Mouse (Mus musculus): ENCODE data around the gene Ipo7. TPM values are rescaled to one million over a fixed set of nuclear protein-coding genes. Genes with fewer than 3 reads are reported as not detected.
A peak's percentile ranks its signal among the peaks of the same experiment; 100 is the strongest.
"Not testable (repeated sequence)": the region's sequence is repeated elsewhere in the genome, so short reads cannot be mapped to it uniquely, and the experiment has no call there.

Ipo7 gene
- polyA plus RNA-seq, 1 experiment = 8.7 TPM

- no peaks in the 10 kb centered on the region for H3K4me1 ChIP-seq (ENCODE audit: control insufficient read depth, insufficient read depth, low read length)
- H3K27ac ChIP-seq (ENCODE audit: control insufficient read depth, insufficient read depth, low read depth, low read length) = peak overlapping the region; percentile 93
- no peaks in the 10 kb centered on the region for H3K27me3 ChIP-seq (ENCODE audit: control insufficient read depth, insufficient read depth, low read length)
- peaks cover 2% of the 10 kb centered on the region; the same call in 1 of the 2 replicates for H3K36me3 ChIP-seq (ENCODE audit: control insufficient read depth, insufficient read depth, low read length)
- peak overlapping the region; percentile 94 for H3K4me3 ChIP-seq (ENCODE audit: control insufficient read depth, low read depth, low read length)
- peak; percentile 85 for TF ChIP-seq POLR2A (IDR thresholded peaks at IDR 0.05; ENCODE audit: control insufficient read depth, low read depth, low read length)
- TF ChIP-seq CTCF (IDR thresholded peaks at IDR 0.05; ENCODE audit: control insufficient read depth, insufficient read depth, insufficient replicate concordance, low read depth, low read length) = no peak
Observed at GRCm38 (mm10) chr7:109986133-109986669, 31.9 kb upstream of the Ipo7 start.

- H3K36me3 ChIP-seq (ENCODE audit: control insufficient read depth, insufficient read depth, low read length); H3K4me1 ChIP-seq (ENCODE audit: control insufficient read depth, insufficient read depth, low read length); H3K27me3 ChIP-seq (ENCODE audit: control insufficient read depth, insufficient read depth, low read length): not testable (repeated sequence)
- peak within 1 kb of the TSS; percentile 94 for H3K4me3 ChIP-seq (ENCODE audit: control insufficient read depth, low read depth, low read length)
- peak within 1 kb of the TSS; percentile 93 for H3K27ac ChIP-seq (ENCODE audit: control insufficient read depth, insufficient read depth, low read depth, low read length)
Observed at GRCm38 (mm10) chr7:109986775-109987174, 31.3 kb upstream of the Ipo7 start, which contains the start of gene Tmem41b. Gene Tmem41b (minus strand): TSS chr7:109986929.

GRCm38 (mm10) chr7:109991286-109991685 lies 26.8 kb upstream of the Ipo7 start:
- H3K4me1 ChIP-seq (ENCODE audit: control insufficient read depth, insufficient read depth, low read length) = no peaks in the 10 kb centered on the region
- H3K36me3 ChIP-seq (ENCODE audit: control insufficient read depth, insufficient read depth, low read length) = no peaks in the 10 kb centered on the region
- H3K27ac ChIP-seq (ENCODE audit: control insufficient read depth, insufficient read depth, low read depth, low read length) = no peak overlapping the region
- TF ChIP-seq CTCF (IDR thresholded peaks at IDR 0.05; ENCODE audit: control insufficient read depth, insufficient read depth, insufficient replicate concordance, low read depth, low read length) (no peak), POLR2A (IDR thresholded peaks at IDR 0.05; ENCODE audit: control insufficient read depth, low read depth, low read length) (no peak)
- no peak overlapping the region for H3K4me3 ChIP-seq (ENCODE audit: control insufficient read depth, low read depth, low read length)
- no peaks in the 10 kb centered on the region for H3K27me3 ChIP-seq (ENCODE audit: control insufficient read depth, insufficient read depth, low read length)

- Histone ChIP-seq H3K36me3 (ENCODE audit: control insufficient read depth, insufficient read depth, low read length) (no peaks in the 10 kb centered on the region), H3K4me3 (ENCODE audit: control insufficient read depth, low read depth, low read length) (no peak overlapping the region), H3K4me1 (ENCODE audit: control insufficient read depth, insufficient read depth, low read length) (no peaks in the 10 kb centered on the region), H3K27ac (ENCODE audit: control insufficient read depth, insufficient read depth, low read depth, low read length) (no peak overlapping the region; the same call in 1 of the 2 replicates), H3K27me3 (ENCODE audit: control insufficient read depth, insufficient read depth, low read length) (no peaks in the 10 kb centered on the region)
- TF ChIP-seq CTCF (IDR thresholded peaks at IDR 0.05; ENCODE audit: control insufficient read depth, insufficient read depth, insufficient replicate concordance, low read depth, low read length) (no peak), POLR2A (IDR thresholded peaks at IDR 0.05; ENCODE audit: control insufficient read depth, low read depth, low read length) (no peak)
Observed at GRCm38 (mm10) chr7:109993157-109993959, 24.7 kb upstream of the Ipo7 start.

- H3K4me1 ChIP-seq (ENCODE audit: control insufficient read depth, insufficient read depth, low read length) = peaks cover 4% of the 10 kb centered on the region
- no peak overlapping the region for H3K27ac ChIP-seq (ENCODE audit: control insufficient read depth, insufficient read depth, low read depth, low read length)
- H3K36me3 ChIP-seq (ENCODE audit: control insufficient read depth, insufficient read depth, low read length) = no peaks in the 10 kb centered on the region
- H3K27me3 ChIP-seq (ENCODE audit: control insufficient read depth, insufficient read depth, low read length) = no peaks in the 10 kb centered on the region
- TF ChIP-seq POLR2A (IDR thresholded peaks at IDR 0.05; ENCODE audit: control insufficient read depth, low read depth, low read length) (no peak), CTCF (IDR thresholded peaks at IDR 0.05; ENCODE audit: control insufficient read depth, insufficient read depth, insufficient replicate concordance, low read depth, low read length) (no peak)
- no peak overlapping the region for H3K4me3 ChIP-seq (ENCODE audit: control insufficient read depth, low read depth, low read length)
Observed at GRCm38 (mm10) chr7:109998388-109998787, 19.7 kb upstream of the Ipo7 start.

- no peaks in the 10 kb centered on the region for H3K27me3 ChIP-seq (ENCODE audit: control insufficient read depth, insufficient read depth, low read length)
- TF ChIP-seq CTCF (IDR thresholded peaks at IDR 0.05; ENCODE audit: control insufficient read depth, insufficient read depth, insufficient replicate concordance, low read depth, low read length) = no peak
- no peak for TF ChIP-seq POLR2A (IDR thresholded peaks at IDR 0.05; ENCODE audit: control insufficient read depth, low read depth, low read length)
- H3K36me3 ChIP-seq (ENCODE audit: control insufficient read depth, insufficient read depth, low read length) = no peaks in the 10 kb centered on the region
Observed at GRCm38 (mm10) chr7:110002092-110002491, 16.0 kb upstream of the Ipo7 start.

GRCm38 (mm10) chr7:110002968-110003367 lies 15.1 kb upstream of the Ipo7 start:
- no peaks in the 10 kb centered on the region for H3K27me3 ChIP-seq (ENCODE audit: control insufficient read depth, insufficient read depth, low read length)
- H3K27ac ChIP-seq (ENCODE audit: control insufficient read depth, insufficient read depth, low read depth, low read length) = no peak overlapping the region
- H3K36me3 ChIP-seq (ENCODE audit: control insufficient read depth, insufficient read depth, low read length) = no peaks in the 10 kb centered on the region
- no peak for TF ChIP-seq CTCF (IDR thresholded peaks at IDR 0.05; ENCODE audit: control insufficient read depth, insufficient read depth, insufficient replicate concordance, low read depth, low read length)
- TF ChIP-seq POLR2A (IDR thresholded peaks at IDR 0.05; ENCODE audit: control insufficient read depth, low read depth, low read length) = no peak
- peak overlapping the region; percentile 43 for H3K4me3 ChIP-seq (ENCODE audit: control insufficient read depth, low read depth, low read length)
- peaks cover 4% of the 10 kb centered on the region for H3K4me1 ChIP-seq (ENCODE audit: control insufficient read depth, insufficient read depth, low read length)

More at GRCm38 (mm10) chr7:110002092-110002491, 16.0 kb upstream of the Ipo7 start:
- H3K4me3 ChIP-seq (ENCODE audit: control insufficient read depth, low read depth, low read length) = no peak overlapping the region
- H3K4me1 ChIP-seq (ENCODE audit: control insufficient read depth, insufficient read depth, low read length) = peaks cover 4% of the 10 kb centered on the region
- no peak overlapping the region for H3K27ac ChIP-seq (ENCODE audit: control insufficient read depth, insufficient read depth, low read depth, low read length)
